Mouse (Mus musculus) hindbrain, embryonic 10.5 days (tissue): Measurements from ENCODE around the gene Pla2g12b. TPM values are rescaled to one million over a fixed set of nuclear protein-coding genes. Genes with fewer than 3 reads are reported as not detected.

ENCODE experiments used
- DNase-seq: peaks from one replicate; pipeline ENCODE4 v3.0.0-alpha.2; 2017; ENCODE audit warnings: low spot score
- H3K27ac ChIP-seq: fragments of 300-500 bp; sonication (generic); 2 replicates; pipeline ENCODE4 v1.5.1; 2016; ENCODE audit warnings: mild to moderate bottlenecking, moderate library complexity
- H3K27me3 ChIP-seq: fragments of 300-500 bp; sonication (generic); 2 replicates; pipeline ENCODE4 v1.6.1; 2016; ENCODE audit warnings: mild to moderate bottlenecking; ENCODE audit not compliant: poor library complexity, insufficient read depth, severe bottlenecking
- H3K36me3 ChIP-seq: fragments of 300-500 bp; sonication (generic); 2 replicates; pipeline ENCODE4 v1.6.1; 2016; ENCODE audit warnings: mild to moderate bottlenecking, moderate library complexity
- H3K4me1 ChIP-seq: fragments of 300-500 bp; sonication (generic); replicated peaks from 2 replicates; pipeline ENCODE4 v1.6.1; 2016; ENCODE audit warnings: mild to moderate bottlenecking
- H3K4me3 ChIP-seq: fragments of 300-500 bp; sonication (generic); 2 replicates; pipeline ENCODE4 v1.5.1; 2016; ENCODE audit warnings: mild to moderate bottlenecking, moderate library complexity
- H3K9me3 ChIP-seq: fragments of 300-500 bp; sonication (generic); 2 replicates; pipeline ENCODE4 v1.6.1; 2016; ENCODE audit warnings: mild to moderate bottlenecking, moderate library complexity
- WGBS: fragments of 180-500 bp; shearing (Covaris S2); methylation state at CpG from one replicate; pipeline ENCODE4 v1.1.7; 2016; 5-methylcytosine and 5-hydroxymethylcytosine counted together
- polyA plus RNA-seq: library from polyadenylated mRNA; unstranded; fragments of >200 nt; fragmentation: Nextera tagmentation; extraction: Ambion mirVana; gene quantifications from 2 replicates; pipeline ENCODE4 v1.2.1, GENCODE M21; 2016

The Pla2g12b gene
- polyA plus RNA-seq, result not detected in 2 replicates

DNA sequence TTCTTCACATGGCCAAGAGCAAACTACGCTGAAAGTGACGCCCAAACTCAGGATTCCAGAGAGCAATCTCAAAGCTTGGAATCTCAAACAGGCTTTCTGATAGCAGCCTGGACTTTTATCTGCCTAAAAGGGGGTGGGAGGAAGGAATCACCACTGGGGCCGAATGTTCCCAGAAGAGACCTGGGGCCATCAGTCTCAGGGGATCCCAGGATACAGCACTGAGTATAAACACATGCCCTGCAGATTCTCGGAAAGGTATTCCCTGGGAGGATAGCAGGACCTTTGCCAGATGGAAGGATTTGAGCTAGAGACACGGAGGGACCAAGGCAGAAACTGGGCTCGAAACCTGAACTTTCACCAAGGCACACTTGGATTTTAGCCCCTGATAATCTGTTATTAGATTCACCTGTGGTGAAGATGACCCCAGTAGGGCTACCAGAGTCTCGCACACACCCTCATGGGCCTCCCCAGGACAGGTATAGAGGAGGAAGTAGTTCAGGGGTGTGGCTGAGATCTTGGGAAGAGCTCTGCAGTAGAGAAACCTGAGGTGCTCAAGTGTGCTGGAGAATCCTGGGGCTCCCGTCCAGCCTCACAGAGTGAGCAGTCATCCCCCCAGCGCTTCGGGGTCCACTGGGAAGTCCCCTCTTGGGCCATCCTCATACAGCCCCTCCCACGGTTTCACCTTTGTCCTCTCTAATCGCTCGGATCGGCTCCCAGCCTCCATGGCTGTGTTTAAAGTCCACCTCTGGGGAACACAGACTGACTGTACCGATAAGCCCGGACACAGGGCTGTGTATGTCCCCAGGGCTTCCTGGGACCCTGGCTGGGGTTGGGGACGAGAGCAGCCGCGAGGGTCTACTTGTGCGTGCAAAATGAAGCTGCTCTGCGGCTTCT, at the start of gene Pla2g12b:
Gene Pla2g12b (plus strand): TSS at position 762 of the 894 bp plus-strand sequence.
- DNase-seq, result no peak
- Histone ChIP-seq H3K27me3 (no peaks in the 10 kb centered on the region), H3K36me3 (no peaks in the 10 kb centered on the region), H3K4me3 (no peak within 1 kb of the TSS), H3K4me1 (peaks cover 11% of the 10 kb centered on the region), H3K9me3 (peaks cover 4% of the 10 kb centered on the region; the same call in 1 of the 2 replicates), H3K27ac (peak within 1 kb of the TSS; percentile 64; the same call in 1 of the 2 replicates)
- WGBS, result 74% methylated on average over 21 of the region's 21 CpGs

DNA sequence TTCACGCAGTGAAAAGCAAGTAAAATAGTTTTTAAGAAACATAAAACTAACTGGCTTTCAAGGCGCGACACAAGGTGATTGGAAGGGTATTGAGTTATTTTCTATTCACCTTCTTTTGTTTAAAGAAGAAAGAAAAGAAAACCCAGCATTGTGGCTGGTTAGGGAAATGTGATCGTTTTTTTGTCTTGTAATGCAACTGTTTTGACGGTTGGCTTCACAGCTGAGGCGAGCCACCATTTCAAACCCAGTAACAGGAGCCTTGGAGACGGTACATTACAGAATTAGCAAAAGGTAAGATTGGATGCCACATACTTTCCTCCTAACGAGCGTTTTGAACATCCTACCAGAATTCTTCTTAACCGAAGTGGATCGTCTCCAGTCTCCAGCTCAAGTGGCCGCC, 49.3 kb upstream of the Pla2g12b start:
- 87% methylated on average over 12 of the region's 12 CpGs for WGBS
- Histone ChIP-seq H3K36me3 (peaks cover 82% of the 10 kb centered on the region), H3K27ac (no peak overlapping the region), H3K4me3 (no peak overlapping the region), H3K4me1 (no peaks in the 10 kb centered on the region), H3K9me3 (no peaks in the 10 kb centered on the region), H3K27me3 (no peaks in the 10 kb centered on the region)
- no peak for DNase-seq

DNA sequence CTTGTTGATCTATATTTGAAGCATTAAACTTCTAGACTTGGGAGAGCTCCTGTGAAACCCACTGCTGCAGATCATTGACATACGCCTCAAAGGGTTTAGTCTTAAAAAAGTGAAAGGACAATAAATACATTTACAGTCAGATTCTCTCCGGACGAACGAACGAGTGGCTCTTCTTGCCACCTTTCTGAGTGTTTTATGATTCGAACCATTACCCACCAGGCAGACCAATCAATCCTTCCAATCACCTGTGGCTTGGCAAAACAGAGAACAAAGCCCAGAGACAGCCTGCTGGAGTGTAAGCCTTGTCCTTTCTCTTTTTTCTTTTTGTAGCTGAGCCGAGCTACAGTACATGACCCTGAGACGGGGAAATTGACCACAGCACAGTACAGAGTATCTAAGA, 48.4 kb upstream of the Pla2g12b start:
- no peaks in the 10 kb centered on the region for H3K9me3 ChIP-seq
- 92% methylated on average over 8 of the region's 8 CpGs for WGBS
- no peak overlapping the region for H3K27ac ChIP-seq
- H3K27me3 ChIP-seq, result no peaks in the 10 kb centered on the region
- H3K36me3 ChIP-seq, result peaks cover 81% of the 10 kb centered on the region
- no peak overlapping the region for H3K4me3 ChIP-seq
- no peak for DNase-seq
- H3K4me1 ChIP-seq, result no peaks in the 10 kb centered on the region

DNA sequence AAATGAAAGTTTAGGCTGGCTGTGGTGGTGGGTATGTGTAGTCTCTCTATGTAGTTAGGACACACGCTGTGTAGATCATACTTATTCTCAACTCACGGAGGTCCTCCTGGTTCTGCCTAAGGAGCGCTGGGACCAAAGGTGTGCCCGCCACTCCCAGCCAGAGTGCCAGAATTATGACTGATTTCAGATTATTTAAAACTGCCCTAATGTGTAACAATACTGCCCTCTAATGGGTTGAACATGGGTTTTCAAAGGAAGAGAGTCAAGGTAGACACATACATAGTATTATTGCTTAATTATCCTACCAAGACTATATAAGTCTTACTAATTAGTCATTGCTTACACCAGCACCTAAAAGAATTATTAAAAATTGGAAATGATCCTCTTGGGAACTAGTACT, 44.7 kb upstream of the Pla2g12b start:
- H3K27ac ChIP-seq, result no peak overlapping the region
- no peak for DNase-seq
- H3K9me3 ChIP-seq, result no peaks in the 10 kb centered on the region
- WGBS, result 94% methylated on average over 4 of the region's 4 CpGs
- H3K4me1 ChIP-seq, result no peaks in the 10 kb centered on the region
- no peaks in the 10 kb centered on the region for H3K27me3 ChIP-seq
- no peak overlapping the region for H3K4me3 ChIP-seq
- peaks cover 82% of the 10 kb centered on the region for H3K36me3 ChIP-seq

DNA sequence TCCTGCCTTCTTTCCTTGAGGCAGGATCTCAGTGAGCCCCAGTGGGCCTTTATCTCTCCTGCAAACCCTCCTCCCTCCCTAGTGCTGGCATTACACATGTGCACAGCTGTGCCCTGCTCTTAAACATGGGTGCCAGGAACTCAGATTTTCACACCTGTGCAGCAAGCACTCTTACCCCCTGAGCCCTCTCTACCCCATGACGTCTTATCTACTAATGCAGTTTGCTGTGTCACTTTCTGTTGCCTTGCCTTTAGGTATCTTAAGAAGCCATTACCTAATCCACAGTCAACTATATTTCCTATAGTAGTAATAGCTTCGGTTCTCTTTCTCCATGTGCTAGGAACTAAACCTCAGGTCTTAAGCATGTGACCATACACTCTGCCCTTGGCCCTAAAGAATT, 40.3 kb upstream of the Pla2g12b start:
- 0 out of 2 replicates have a peak, but pooled peaks cover 6% of the 10 kb centered on the region for H3K4me1 ChIP-seq
- DNase-seq, result no peak
- WGBS, result 86% methylated on average over 2 of the region's 2 CpGs
- H3K36me3 ChIP-seq, result peaks cover 92% of the 10 kb centered on the region
- no peaks in the 10 kb centered on the region for H3K27me3 ChIP-seq
- H3K4me3 ChIP-seq, result no peak overlapping the region
- H3K27ac ChIP-seq, result no peak overlapping the region
- no peaks in the 10 kb centered on the region for H3K9me3 ChIP-seq

DNA sequence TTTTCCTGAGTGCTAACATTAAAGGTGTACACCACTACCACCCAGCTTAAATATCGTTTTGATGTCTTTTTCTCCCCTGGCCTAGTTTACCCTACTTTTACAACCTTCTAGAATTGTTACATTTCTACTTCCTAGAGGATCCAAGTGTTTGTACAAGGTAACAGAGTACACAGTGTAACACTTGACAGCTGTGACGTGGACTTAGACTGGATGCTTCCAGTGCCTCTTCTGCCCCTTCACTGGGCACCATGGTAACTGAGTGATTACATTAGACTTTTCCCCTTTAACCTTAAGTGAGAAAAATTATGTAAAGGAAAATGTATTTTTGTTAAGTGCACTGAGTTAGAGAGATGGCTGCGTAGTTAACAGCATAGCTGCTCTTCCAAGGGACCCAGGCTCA, 38.9 kb upstream of the Pla2g12b start:
- Histone ChIP-seq H3K4me3 (no peak overlapping the region), H3K36me3 (peaks cover 100% of the 10 kb centered on the region), H3K9me3 (no peaks in the 10 kb centered on the region), H3K27ac (no peak overlapping the region), H3K4me1 (0 out of 2 replicates have a peak, but pooled peaks cover 6% of the 10 kb centered on the region), H3K27me3 (no peaks in the 10 kb centered on the region)
- no peak for DNase-seq
- WGBS, result 96% methylated on average over 3 of the region's 3 CpGs

DNA sequence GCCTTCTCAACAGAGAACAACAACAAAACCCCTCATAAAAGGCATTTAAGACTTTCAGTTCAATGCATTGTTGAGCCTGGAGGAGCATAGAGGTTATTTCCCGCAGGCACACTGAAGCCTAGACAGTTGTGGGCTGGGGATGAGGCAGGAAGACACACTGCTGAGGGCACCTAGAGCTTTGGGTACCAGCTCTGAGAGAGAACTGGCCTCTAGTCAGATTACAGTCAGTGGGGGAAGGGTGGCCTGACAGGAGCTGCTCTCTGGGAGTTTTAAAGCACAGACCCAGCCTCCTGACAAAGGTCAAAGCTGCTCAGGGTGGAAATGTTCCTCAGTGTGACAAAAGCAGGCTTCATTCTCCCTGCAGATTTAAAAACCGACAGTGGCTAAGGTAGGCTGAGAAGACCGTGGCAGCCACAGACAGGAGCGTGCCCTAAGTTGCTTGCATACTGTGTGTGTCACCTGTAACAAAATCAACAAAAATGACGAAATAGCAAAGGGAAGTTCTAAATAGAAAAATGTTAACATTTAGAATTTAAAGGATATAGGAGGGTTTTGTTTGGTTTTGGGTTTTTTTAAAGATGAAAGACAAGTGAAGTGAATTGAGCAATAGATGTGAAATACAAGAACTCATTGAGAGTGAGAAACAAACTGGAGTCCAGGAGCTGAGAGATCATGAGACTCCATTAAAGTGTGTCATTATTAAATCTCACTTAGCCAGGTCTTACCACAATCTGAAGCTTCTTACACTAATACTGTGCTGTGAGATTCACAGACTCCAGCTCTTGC, 37.5 kb upstream of the Pla2g12b start:
- no peak overlapping the region for H3K4me3 ChIP-seq
- H3K9me3 ChIP-seq, result no peaks in the 10 kb centered on the region
- H3K36me3 ChIP-seq, result peaks cover 100% of the 10 kb centered on the region
- H3K27ac ChIP-seq, result no peak overlapping the region
- H3K4me1 ChIP-seq, result 0 out of 2 replicates have a peak, but pooled peaks cover 6% of the 10 kb centered on the region
- H3K27me3 ChIP-seq, result no peaks in the 10 kb centered on the region
- no peak for DNase-seq
- WGBS, result 78% methylated on average over 5 of the region's 5 CpGs

DNA sequence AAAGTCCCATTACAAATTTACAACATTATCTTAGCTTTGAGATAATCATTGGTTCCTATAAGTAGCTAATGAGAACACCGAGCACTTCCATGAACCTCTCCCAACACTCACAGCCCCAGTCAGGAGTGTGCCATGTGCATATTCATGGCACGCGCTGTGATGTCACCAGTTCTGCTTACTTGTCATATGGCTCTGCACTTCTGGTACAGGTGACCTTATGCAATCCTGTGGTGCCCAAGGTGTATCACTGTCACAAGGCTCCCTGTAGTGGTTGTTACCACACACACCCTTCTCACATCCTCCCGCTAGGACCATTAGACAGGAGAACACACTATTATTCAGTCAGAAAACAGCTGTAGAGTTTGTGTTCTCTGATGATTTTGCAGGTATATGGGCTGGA, 36.7 kb upstream of the Pla2g12b start:
- Histone ChIP-seq H3K9me3 (no peaks in the 10 kb centered on the region), H3K36me3 (peaks cover 99% of the 10 kb centered on the region), H3K4me3 (no peak overlapping the region), H3K27ac (no peak overlapping the region), H3K4me1 (0 out of 2 replicates have a peak, but pooled peaks cover 6% of the 10 kb centered on the region), H3K27me3 (no peaks in the 10 kb centered on the region)
- DNase-seq, result no peak
- WGBS, result 99% methylated on average over 4 of the region's 4 CpGs

DNA sequence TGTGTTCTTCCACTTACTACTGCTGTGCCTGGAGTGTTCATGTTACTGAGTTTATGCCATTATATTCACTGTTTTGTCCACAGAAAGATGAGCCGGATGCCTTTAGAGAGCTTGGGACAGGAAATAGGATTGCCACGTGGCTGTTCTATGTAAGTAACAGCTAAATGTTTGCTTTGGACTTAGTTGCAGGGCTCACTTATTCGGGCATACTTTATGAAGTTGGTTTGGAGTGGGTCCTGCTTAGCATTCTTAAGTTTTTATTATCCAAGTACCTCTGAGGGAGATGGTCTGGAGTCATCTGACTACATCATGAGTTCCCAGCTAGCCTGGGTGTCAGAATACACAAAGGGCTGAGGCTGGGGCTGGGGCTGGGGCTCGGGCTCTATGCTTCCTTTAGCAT, 36.3 kb upstream of the Pla2g12b start:
- H3K36me3 ChIP-seq, result peaks cover 98% of the 10 kb centered on the region
- 89% methylated on average over 4 of the region's 4 CpGs for WGBS

DNA sequence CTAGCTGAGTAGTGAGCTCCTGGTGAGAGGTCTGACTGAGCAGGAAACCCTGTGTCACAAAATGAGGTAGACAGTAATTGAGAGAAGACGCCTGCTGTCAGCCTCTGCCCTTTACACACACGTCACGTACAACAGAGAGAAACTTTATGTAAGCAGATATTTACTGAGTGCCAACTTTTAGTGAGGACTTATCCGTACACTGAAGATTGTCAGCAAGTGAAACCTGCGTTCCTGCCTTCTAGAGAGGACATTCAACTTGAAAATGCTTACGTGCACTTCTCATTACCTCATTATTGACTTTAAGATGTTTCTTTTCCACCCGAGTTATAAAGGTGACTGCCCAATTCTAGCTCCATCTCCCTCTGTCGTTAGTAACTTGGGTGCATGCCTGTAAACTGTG, 34.7 kb upstream of the Pla2g12b start:
- Histone ChIP-seq H3K4me1 (0 out of 2 replicates have a peak, but pooled peaks cover 6% of the 10 kb centered on the region), H3K36me3 (peaks cover 97% of the 10 kb centered on the region), H3K27ac (no peak overlapping the region), H3K9me3 (no peaks in the 10 kb centered on the region), H3K27me3 (no peaks in the 10 kb centered on the region), H3K4me3 (no peak overlapping the region)
- no peak for DNase-seq
- WGBS, result 90% methylated on average over 8 of the region's 8 CpGs

More for the DNA sequence above, 36.3 kb upstream of the Pla2g12b start:
- H3K4me3 ChIP-seq, result no peak overlapping the region
- no peak for DNase-seq
- no peaks in the 10 kb centered on the region for H3K9me3 ChIP-seq
- no peak overlapping the region for H3K27ac ChIP-seq
- H3K27me3 ChIP-seq, result no peaks in the 10 kb centered on the region
- 0 out of 2 replicates have a peak, but pooled peaks cover 6% of the 10 kb centered on the region for H3K4me1 ChIP-seq

DNA sequence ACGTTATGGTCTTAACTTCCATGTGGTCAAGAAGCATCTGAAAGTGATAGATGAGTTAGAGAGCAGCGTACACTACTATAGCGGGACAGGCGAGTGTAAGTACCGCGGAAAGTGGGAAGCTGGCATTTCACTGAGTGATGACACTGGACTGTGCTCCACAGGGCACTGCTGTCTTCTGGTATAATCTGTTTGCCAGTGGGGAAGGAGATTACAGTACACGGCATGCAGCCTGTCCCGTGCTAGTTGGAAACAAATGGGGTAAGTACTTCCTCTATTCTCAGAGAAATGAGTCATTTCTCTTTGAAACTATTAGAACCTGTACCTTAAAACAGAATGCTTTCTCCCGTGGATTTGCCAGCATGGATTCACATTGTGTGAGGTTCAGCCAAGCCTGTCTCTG, 34.0 kb upstream of the Pla2g12b start:
- no peaks in the 10 kb centered on the region for H3K27me3 ChIP-seq
- no peak for DNase-seq
- no peak overlapping the region for H3K27ac ChIP-seq
- H3K4me1 ChIP-seq, result 0 out of 2 replicates have a peak, but pooled peaks cover 6% of the 10 kb centered on the region
- no peak overlapping the region for H3K4me3 ChIP-seq
- WGBS, result 96% methylated on average over 9 of the region's 9 CpGs
- no peaks in the 10 kb centered on the region for H3K9me3 ChIP-seq
- H3K36me3 ChIP-seq, result peaks cover 97% of the 10 kb centered on the region

DNA sequence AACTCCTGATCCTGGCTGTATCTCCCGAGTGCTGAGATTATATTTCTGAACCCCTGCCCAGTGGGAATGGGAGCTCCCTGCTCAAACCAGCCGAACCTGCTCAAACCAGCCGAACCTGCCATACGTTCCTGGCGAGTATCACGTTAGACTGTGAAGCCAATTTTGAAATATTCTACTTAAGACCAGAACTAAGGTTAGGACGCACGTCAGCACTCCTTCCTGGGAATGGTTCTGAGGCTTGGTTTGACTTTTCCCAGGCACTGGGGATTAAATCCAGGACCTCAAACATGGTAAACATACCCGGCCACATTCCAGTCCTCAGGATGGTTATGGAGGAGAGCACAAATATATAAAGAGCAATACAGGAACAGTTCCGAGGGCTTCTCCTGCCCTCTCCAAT, 25.6 kb upstream of the Pla2g12b start:
- 92% methylated on average over 10 of the region's 10 CpGs for WGBS
- H3K36me3 ChIP-seq, result peaks cover 33% of the 10 kb centered on the region
- no peaks in the 10 kb centered on the region for H3K4me1 ChIP-seq
- no peaks in the 10 kb centered on the region for H3K27me3 ChIP-seq
- H3K9me3 ChIP-seq, result no peaks in the 10 kb centered on the region
- no peak overlapping the region for H3K4me3 ChIP-seq
- DNase-seq, result no peak
- H3K27ac ChIP-seq, result no peak overlapping the region

DNA sequence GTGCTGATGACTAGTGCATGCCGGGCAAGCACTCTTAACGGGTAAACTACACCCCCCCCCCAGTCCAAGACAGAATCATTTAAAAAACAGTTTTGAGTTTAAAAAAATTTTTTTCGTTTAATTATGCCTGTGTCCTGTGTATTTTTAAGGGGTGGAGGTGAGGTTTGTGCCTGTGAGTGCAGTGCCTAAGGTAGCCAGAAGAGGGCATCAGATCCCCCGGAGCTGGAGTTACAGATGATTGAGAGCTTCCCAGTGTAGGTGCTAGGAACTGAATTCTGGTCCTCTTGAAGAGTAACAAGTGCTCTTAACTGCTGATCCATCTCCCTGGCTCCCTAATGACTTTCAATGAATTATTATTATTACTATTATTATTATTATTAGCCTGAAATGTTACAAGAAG, 24.7 kb upstream of the Pla2g12b start:
- no peaks in the 10 kb centered on the region for H3K4me1 ChIP-seq
- H3K4me3 ChIP-seq, result no peak overlapping the region
- H3K27ac ChIP-seq, result no peak overlapping the region
- no peaks in the 10 kb centered on the region for H3K27me3 ChIP-seq
- peaks cover 26% of the 10 kb centered on the region for H3K36me3 ChIP-seq
- 91% methylated on average over 4 of the region's 4 CpGs for WGBS
- DNase-seq, result no peak
- H3K9me3 ChIP-seq, result no peaks in the 10 kb centered on the region
